Mouse (Mus musculus) large intestine, adult 2 months (tissue): ENCODE data around the gene Kdelr3. TPM values are rescaled to one million over a fixed set of nuclear protein-coding genes. Genes with fewer than 3 reads are reported as not detected.

ENCODE experiments used
- DNase-seq: peaks from one replicate; pipeline ENCODE4 v3.0.0-alpha.2; 2012; ENCODE audit warnings: low read depth, low spot score
- WGBS: fragments of 180-500 bp; shearing (Covaris S2); methylation state at CpG from one replicate; pipeline ENCODE4 v1.1.7; 2018; 5-methylcytosine and 5-hydroxymethylcytosine counted together
- polyA plus RNA-seq: library from polyadenylated mRNA; depleted of rRNA; stranded (reverse); fragments of >200 nt; gene quantifications from 2 replicates; pipeline ENCODE4 v1.2.3, GENCODE M21; 2012

Kdelr3 gene
- polyA plus RNA-seq, 1 experiment, result 31.1 TPM

- no peak for DNase-seq
- WGBS, result 43% methylated on average over 6 of the region's 6 CpGs
These were observed 6.2 kb upstream of the Kdelr3 start for GRCm38 (mm10) chr15:79509998-79510397.

- WGBS, result 76% methylated on average over 7 of the region's 7 CpGs
- no peak for DNase-seq
These were observed 5.8 kb upstream of the Kdelr3 start for GRCm38 (mm10) chr15:79510425-79510824.

GRCm38 (mm10) chr15:79511553-79512320, 4.5 kb upstream of the Kdelr3 start:
- DNase-seq, result no peak

GRCm38 (mm10) chr15:79513940-79514339, 2.3 kb upstream of the Kdelr3 start:
- 10% methylated on average over 9 of the region's 9 CpGs for WGBS
- DNase-seq, result no peak

More at GRCm38 (mm10) chr15:79511553-79512320, 4.5 kb upstream of the Kdelr3 start:
- 6% methylated on average over 61 of the region's 61 CpGs for WGBS

- WGBS, result 85% methylated on average over 4 of the region's 4 CpGs
These were observed 1.5 kb downstream of the Kdelr3 start for GRCm38 (mm10) chr15:79517710-79518109.

GRCm38 (mm10) chr15:79518571-79518970, 2.4 kb downstream of the Kdelr3 start:
- WGBS, result 78% methylated on average over 3 of the region's 3 CpGs

More at GRCm38 (mm10) chr15:79517710-79518109, 1.5 kb downstream of the Kdelr3 start:
- no peak for DNase-seq

GRCm38 (mm10) chr15:79519400-79520220, 3.4 kb downstream of the Kdelr3 start:
- WGBS, result 47% methylated on average over 16 of the region's 16 CpGs

More at GRCm38 (mm10) chr15:79518571-79518970, 2.4 kb downstream of the Kdelr3 start:
- DNase-seq, result no peak

GRCm38 (mm10) chr15:79525564-79525963, 9.4 kb downstream of the Kdelr3 start:
- 80% methylated on average over 5 of the region's 5 CpGs for WGBS
- DNase-seq, result no peak

More at GRCm38 (mm10) chr15:79519400-79520220, 3.4 kb downstream of the Kdelr3 start:
- DNase-seq, result no peak

GRCm38 (mm10) chr15:79525979-79526768, 10.0 kb downstream of the Kdelr3 start:
- WGBS, result 53% methylated on average over 9 of the region's 9 CpGs
- DNase-seq, result no peak

- WGBS, result 66% methylated on average over 4 of the region's 4 CpGs
- DNase-seq, result no peak
These were observed 11.0 kb downstream of the Kdelr3 start for GRCm38 (mm10) chr15:79527192-79527591.

- DNase-seq, result no peak
These were observed 11.9 kb downstream of the Kdelr3 start for GRCm38 (mm10) chr15:79527991-79528639.

GRCm38 (mm10) chr15:79529935-79530334, 13.7 kb downstream of the Kdelr3 start:
- DNase-seq, result no peak
- 69% methylated on average over 7 of the region's 7 CpGs for WGBS

More at GRCm38 (mm10) chr15:79527991-79528639, 11.9 kb downstream of the Kdelr3 start:
- whole genome bisulfite sequencing, result 45% methylated on average over 5 of the region's 5 CpGs

- WGBS, result 65% methylated on average over 3 of the region's 3 CpGs
- no peak for DNase-seq
These were observed 17.6 kb downstream of the Kdelr3 start for GRCm38 (mm10) chr15:79533796-79534195.

- 83% methylated on average over 3 of the region's 3 CpGs for WGBS
These were observed 27.8 kb downstream of the Kdelr3 start for GRCm38 (mm10) chr15:79543968-79544367.

GRCm38 (mm10) chr15:79545496-79545895, 29.3 kb downstream of the Kdelr3 start:
- DNase-seq, result no peak
- under 1% methylated on average over 3 of the region's 3 CpGs for WGBS

More at GRCm38 (mm10) chr15:79543968-79544367, 27.8 kb downstream of the Kdelr3 start:
- DNase-seq, result no peak

- 1% methylated on average over 52 of the region's 52 CpGs for WGBS
- no peak for DNase-seq
These were observed 29.7 kb downstream of the Kdelr3 start for GRCm38 (mm10) chr15:79545921-79546399.

GRCm38 (mm10) chr15:79546410-79547288, 30.4 kb downstream of the Kdelr3 start, which contains the start of gene Ddx17:
TSS of gene Ddx17 (minus strand) at chr15:79546741.
- 2% methylated on average over 84 of the region's 84 CpGs for WGBS
- peak; percentile 88 for DNase-seq

- DNase-seq, result no peak
- 83% methylated on average over 17 of the region's 17 CpGs for WGBS
These were observed 31.1 kb downstream of the Kdelr3 start for GRCm38 (mm10) chr15:79547289-79547820.
